Mouse (Mus musculus) megakaryocyte progenitor cell, adult 5-6 weeks (primary cell): ENCODE data around the gene Gins3. TPM values are rescaled to one million over a fixed set of nuclear protein-coding genes. Genes with fewer than 3 reads are reported as not detected.
"Not testable (repeated sequence)": the region's sequence is repeated elsewhere in the genome, so short reads cannot be mapped to it uniquely, and the experiment has no call there.

Experiments used
- ATAC-seq: replicated peaks from 2 replicates; pipeline ENCODE4 v1.8.0; 2016; ENCODE audit warnings: mild to moderate bottlenecking, moderate TSS enrichment, inconsistent platforms; ENCODE audit not compliant: poor library complexity
- total RNA-seq, 2 experiments: library from RNA; stranded (forward) in 1 of 2; stranded (reverse) in 1 of 2; fragments of 157-497, 149-512 nt in 1 of 2; fragments of 200-1000 nt in 1 of 2; gene quantifications; 2 replicates each; pipeline versions ENCODE4 v1.2.3 to v1.2.4; 2015 to 2017

The Gins3 gene
- total RNA-seq, 2 experiments from 2014 or later = 15.8 to 21.8 TPM

DNA sequence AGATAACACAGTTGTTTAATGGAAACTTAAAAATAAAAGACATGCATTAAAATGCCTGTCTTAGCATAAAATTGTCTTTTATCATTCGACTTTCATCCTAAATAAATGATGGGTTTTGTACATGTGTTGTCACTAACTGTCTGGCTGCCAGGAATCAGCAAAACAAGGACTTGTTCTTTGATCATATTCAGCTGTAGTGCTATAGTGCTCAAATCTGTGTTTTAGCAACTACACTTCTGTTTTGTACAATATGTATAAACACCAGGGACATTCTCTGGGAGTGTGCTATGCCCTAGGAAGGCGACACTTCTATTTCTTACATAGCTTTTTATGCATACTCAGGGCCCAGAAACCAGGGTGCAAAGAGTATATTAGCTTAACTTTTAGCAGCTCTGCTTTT, 11.7 kb downstream of the Gins3 start:
- no peak for ATAC-seq

DNA sequence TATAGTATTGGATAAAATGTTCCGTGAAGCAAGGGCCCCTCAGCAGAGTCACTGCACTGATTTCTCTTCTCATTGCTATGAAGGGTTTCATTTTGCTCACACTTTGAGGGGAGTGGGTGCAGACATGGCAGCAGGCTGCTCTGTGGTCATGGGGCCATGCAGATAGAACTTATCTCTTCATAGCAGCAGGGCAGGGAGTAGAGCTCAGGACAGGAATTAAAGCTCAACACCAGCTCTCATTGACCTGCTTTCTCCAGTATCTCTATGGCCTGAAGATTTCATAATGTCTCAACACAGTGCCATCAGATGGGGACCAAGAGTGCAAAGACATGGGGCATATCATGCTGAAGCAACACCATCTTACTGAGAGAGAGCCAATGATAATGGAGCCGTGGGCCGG, 15.0 kb downstream of the Gins3 start:
- ATAC-seq = peak; percentile 71

DNA sequence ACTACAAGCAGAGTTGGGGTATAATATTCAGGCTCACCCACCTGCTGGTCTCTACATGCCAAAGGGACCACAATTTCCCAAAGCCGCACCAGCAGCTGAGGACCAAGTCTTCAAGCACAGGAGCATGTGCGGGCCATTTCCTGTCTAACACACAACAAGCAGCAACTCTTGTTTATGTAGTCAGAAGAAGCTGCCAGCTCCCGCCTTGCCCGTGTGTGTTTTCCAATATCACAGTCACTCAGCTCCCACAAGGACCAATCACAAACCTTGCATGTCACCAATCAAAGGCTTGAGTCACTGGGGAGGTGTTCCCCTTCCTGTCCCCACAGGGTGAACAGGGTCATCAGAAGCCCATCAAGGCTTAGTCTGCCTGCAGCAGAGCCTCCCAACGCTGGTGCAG, 20.1 kb downstream of the Gins3 start:
- ATAC-seq = no peak

DNA sequence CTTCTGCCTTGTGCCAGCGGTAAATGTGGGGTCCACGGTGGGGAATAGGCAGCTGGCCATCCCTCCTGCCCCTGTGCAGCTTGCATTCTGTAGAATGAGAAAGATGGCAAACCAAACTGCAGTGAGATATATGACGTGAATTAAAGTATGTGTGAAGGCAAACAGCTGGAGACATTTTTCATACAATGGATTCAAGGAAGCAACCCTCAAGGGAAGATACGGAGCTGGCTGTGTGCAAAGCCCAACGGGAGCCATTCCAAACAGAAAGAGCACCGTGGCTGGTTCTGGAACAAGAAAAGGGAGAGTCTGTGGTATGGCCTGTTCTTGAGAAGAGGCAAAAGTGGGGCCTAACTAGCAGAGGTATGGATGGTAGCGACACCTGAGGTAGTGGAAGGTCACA, 22.6 kb downstream of the Gins3 start:
- ATAC-seq = no peak

DNA sequence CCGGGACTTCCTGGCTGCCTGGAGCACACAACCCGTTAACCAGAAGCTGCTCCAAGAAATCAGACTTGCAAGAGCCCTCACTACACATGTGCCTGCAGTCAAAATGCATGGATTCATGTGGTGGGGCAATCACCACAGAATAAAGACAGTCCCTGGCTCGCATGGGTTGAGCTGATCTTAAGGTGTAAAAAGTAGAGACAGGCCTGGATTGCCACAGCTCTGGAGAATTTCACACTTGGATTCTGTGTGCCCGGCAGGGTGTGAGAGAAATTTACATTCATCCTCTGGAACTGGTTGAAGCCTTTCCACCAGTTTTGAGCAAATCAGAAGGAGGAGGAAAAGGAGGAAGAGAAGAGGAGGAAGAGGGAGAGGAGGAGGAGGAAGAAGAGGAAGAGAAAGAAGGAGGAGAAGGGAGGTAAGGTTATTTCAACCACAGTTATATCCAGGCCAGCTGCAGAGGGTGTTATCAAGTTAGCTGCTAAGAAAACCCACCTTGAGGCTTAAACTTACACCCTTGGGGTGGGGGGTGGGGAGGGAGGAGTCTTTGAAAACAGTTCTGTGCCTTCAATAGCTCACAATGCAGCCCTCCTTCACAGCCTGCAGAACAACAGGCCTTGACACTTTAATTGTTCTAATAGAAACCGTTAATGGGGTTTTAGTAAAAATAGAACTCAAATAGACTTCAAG, 23.2 kb downstream of the Gins3 start:
- ATAC-seq = no peak

DNA sequence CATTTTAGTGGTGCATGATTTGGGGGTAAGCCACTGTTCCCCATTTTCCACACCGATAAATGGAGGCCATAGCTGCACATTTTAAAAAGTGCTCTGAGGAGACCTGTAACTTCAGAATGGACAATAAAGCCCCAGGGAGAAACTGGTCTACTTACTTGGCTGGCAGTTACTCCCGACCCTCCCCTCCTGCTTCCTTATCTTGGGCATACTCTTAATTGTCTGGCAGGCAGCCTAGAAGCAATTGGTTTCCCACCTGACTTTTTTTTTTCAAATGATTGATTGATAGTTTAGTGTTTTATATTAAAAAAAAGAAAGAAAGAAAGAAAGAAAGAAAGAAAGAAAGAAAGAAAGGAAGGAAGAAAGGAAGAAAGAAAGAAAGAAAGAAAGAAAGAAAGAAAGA, 24.3 kb downstream of the Gins3 start:
- ATAC-seq = no peak

DNA sequence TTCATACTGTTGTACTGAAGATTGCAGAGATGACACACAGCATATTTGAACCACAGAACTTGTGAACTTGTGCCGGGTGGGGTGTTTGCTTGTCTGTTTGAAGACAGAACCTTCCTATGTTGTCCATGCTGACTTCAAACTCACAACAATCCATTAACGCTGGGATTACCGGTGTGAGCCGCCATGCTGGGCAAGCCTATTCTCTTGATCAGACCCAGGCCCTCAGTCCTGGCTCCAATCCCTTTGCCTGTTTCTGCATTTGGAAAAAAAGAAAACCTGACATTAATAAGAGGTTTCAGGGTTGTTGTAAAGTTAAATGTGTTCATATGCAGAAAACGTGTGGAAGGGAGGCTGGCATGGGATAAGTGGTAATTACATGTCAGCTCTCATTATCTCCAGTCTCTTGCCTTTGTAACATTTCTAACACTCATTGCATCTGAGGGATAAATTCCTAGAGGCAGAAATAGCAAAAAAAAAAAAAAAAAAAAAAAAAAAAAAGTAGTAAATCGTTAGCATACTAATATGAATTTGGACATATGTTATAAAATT, 27.2 kb downstream of the Gins3 start:
- no peak for ATAC-seq

DNA sequence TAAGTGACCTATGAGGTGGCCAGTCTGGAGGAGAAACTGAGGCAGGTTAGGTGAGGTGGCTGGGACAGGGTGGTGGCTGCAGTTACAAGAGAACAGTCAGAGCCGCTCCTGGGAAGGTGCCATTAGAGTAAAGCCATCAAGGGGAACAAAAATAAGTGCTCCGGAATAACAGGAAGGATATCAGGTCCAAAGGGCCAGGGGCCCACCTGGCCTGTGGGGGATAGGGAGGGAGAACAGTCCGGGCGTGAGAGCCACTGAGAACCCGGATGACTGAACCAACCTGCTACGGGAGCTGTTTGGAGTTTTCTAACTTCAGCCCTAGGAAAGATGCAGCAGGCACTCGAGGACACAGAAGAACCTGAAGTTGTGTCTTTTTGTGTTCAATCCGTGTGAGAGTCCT, 27.8 kb downstream of the Gins3 start:
- ATAC-seq = no peak

DNA sequence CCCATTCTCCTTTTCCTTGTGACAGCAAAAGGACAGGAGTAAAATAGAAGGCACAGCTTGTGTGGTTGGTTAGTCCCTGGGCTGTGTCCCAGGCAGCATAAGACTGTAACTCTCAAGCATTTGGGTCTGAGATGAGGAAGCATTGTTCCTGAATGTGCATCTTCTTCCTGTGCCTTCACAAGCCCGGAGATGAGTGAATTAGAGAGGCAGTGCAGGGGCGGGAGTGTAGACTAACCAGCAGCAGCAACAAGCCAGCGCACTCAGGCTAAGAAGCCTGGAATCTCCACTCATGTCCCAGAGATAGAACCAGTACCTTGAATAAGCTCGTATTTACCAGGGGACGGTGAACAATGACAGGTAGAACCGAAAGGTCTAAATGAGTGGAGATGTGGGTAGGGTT, 28.3 kb downstream of the Gins3 start:
- no peak for ATAC-seq

DNA sequence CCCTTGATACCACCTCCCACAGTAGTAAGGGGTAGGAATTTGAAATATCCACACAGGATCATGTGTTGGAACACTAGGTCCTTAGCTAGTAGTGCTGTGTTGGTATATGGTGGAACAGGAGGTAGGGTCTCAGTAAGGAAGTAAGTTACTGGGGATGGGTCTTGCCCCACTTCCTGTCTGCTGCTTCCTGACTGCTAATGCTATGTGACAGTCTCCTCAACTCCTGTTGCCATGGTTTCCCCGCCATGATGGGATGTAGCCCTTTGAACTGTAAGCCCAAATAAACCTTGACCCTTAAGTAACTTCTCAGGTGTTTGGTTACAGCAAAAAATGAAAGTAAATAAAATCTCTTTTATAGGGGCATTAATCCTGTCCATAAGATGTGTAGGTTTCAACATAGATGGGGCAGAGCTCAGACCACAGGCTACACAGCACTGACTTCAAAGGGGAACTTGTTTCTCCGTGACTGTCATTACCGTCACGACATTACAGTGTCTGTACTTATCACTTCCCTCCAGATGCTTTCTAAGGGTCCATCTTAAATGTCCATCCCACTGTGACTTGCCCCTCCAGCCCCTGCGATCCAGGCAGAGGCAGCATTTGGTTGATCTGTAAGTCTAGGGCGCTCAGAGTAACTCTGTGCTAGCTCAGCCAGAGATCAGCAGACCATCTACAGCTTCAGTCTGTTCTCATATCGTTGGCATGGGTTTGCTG, 29.8 kb downstream of the Gins3 start:
- peak; percentile 46; the same call in 1 of the 2 replicates for ATAC-seq

DNA sequence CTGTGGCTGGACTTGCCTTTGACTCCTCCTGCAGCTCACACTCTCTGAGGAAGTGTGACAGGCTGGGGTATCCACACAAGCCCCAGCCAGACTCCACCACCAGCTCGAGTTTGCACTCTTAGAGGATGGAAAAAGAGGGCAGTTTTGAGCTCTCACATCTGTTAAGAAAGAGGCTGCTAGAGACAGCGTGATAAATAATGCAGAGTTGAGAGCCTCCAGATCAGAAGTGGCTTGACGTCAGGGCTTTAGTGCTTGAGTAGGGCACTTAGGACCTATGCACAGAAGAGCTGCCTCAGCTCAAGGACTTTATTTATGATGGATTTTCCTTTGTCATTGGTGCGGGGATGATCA, 30.3 kb downstream of the Gins3 start:
- ATAC-seq = 0 out of 2 replicates have a peak, but pooled peaks have one; percentile 20

DNA sequence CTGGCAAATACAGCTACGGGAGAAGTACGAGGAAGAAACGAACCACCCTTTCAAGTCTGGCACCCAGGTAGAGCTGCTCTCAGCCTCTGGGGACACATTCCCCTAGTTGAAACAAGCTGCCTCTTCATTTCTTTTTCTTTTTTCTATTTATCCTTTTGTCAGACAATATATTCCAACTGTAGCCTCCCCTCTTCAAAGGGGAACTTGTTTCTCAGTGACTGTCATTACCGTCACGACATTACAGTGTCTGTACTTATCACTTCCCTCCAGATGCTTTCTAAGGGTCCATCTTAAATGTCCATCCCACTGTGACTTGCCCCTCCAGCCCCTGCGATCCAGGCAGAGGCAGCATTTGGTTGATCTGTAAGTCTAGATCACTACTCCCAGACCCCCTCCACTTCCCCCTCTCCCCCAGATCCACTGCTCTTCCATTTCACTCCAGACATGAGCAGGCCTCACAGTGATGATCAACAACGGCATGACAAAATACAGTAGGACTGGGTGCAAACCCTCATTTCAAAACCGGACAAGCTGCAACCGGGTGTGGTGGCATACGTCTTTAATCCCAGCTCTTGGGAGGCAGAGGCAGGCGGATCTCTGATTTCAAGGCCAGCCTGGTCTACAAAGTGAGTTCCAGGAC, 32.7 kb downstream of the Gins3 start:
- ATAC-seq = not testable (repeated sequence)

DNA sequence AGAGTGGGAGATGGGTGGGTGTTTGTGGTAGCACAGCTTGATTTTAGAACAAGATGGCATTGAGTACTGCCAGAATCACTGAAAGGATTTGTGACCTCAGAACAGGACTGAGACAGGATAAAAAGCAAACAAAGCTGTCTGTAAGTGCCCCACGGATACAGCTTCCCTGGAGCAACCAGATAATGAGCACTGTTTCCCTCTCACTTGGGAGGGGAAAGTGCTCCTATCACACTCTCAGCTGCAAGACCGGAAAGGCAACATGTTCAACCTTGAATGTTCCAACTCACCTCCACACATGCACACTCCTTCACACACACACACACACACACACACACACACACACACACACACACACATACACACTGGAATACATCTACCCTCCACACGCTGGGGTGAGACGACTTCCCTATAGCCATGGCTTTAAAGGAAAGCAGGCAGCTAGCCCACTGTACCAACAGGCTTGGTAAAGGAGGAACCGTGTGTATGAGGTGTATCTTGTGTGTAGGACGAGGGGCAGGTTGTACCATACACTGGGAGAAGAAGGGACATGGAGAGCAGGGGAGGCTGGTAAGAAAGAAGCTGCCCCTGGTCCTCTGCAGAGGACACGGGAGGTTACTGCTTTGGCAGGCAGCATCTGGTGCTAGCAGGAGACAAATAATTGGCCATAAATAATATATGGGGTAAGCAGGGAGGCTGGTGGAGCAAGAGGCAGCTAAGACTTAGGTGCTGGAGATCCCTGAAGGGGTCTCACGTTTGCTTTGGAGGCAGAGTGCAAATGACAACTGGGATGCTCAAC, 35.1 kb downstream of the Gins3 start:
- ATAC-seq = no peak

DNA sequence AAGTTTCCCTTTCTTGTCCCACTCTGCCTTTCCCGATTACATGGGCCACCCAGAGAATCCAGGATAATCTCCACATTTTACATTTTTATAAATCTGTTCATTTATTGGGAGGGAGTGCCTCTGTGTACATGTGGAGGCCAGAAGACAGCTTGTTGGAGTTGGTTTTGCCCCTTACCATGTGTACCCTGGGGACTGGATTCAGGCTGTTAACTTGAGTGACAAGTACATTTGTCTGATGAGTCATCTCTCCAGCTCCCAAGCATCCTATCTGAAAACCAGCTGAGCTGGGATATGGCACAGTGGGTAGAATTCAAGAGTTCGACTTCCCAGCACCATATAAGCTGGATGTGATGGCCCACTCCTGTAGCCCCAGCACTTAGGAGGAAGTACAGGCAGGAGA, 36.7 kb downstream of the Gins3 start:
- ATAC-seq = no peak

DNA sequence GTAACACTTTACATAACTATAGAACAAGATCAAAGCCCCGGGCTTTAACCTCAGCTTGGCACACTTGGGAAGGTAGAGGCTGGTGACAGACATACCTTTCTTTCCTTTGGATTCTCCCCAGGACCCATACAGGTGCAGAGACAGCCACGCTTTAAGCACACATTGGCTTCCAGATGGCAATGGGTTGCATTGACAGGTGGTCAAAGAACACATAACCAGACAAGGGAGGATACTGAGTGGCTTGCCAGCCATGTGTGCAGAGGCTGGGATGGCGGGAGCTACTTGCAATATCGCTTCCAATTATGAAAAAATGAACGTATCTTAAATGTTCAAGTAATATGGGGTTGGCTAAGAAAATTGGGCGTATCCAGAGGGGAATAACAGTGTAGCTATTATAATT, 38.6 kb downstream of the Gins3 start:
- ATAC-seq = no peak

DNA sequence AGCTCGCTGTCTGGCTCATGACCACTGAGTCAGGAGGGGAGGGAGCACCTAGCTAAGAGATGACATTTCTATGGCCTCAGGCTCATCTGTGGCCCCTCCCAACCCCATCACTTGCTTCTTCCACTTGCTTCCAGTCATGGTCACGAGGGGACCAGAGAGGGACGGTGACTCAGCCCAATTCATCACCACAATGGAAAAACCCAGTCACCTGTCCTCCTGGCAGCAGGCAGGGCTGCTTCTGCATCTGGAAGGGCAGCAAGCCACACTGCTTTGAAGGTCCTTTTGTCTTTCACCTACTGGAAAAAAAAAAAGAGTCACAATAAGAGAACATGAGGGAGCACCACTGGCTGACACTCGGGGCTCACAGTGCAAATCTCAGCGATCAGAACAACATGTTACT, 39.6 kb downstream of the Gins3 start:
- ATAC-seq = no peak

DNA sequence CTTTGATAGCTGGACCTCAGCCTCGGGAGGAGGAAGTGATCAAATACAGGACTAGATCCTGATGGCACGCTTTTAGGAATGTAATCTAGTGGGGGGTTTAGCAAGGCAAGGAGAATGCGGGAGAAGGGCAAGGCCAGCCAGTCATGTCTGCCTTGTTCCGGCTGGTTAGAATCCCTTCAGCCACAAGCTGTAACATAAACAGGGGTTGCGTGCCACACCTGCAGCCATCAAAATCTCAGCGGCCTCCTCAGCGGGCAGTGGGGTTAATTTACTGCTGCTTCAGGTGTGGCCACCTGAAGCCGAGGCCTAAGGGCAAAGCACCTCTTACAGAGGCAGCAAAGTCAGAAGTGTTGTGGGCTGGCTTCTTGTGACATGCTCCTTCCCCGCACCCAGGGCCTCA, 43.4 kb downstream of the Gins3 start, which contains the start of gene Ndrg4:
Ndrg4 (plus strand) TSS at position 350 of the 400 bp plus-strand sequence.
- ATAC-seq = no peak

DNA sequence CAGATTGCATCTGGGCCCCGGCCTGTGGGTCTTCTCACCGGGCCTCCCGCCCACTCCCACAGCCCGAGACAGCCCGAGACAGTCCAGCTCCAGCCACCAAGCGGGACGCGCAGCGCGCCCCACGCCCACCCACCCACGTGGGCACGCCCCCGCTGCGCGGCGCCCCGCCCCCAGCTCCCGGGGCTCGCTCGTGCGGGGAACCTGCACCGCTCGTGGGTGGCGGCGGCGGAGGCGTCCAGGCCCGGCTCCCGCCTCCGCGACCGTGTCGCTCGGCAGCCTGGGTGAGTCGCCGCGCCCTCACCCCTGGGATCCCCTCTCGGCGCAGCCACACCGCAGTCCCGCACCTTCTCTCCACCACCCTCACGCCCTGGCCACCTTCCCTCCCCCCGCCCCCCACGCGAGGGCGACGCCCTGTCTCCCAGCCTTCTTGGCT, 44.4 kb downstream of the Gins3 start:
- no peak for ATAC-seq

DNA sequence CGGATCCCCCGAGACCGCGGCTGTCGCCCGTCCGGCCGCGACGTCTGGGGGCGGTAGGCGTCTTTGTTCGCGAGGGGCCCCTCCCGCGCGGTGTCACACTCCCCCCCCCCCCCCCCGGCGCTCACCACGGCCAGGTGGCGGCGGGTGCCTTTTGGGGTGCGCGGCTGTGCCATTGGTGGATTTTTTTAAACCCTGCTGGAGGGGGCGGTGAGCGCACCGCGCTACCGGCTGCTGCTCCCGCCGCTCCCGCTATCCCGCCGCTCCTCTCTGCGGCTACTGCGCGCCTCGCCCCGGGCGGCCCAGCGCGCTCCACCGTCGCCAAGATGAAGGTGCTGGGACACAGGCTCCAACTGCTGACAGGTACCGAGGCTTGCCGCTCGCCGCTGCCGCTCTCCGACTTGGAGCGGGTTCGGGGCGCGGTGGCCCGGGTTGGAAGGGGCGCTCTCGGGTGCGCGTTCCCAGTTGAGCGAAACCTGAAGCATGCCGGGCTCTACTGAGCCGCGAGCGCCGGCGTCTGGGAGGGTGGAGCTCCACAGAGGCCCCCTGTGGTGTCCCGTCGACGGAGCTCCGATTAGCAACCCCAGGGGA, 44.9 kb downstream of the Gins3 start:
- 0 out of 2 replicates have a peak, but pooled peaks have one; percentile 13 for ATAC-seq

DNA sequence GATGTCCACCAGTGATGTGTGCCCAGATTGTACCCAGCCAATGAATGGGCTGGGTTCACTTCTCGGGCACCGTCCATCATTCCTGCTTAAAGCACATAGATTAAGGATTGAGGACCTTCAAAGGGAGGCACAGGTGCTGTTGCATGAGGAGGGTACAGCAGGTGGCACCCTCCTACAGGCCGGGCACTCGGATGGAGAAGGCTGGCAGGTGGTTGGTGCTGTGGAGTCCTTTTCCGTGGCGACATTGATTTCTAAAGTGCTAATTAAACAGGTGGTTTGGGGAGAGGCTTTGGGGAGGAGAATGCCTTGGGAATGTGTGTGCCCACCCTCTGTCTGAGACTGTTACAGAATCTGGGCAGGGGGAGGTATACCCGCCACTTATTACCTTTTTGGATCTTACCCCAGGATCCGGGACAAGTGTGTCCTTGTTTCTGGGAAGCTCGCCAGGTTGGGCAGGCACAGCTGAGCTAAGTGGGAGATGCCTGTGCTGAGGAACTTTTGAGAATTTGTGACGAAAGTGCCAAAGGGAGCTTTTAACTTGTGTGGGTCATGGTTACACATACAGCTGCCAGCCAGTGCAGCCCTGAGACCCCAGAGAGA, 54.9 kb downstream of the Gins3 start:
- ATAC-seq = no peak
